Mouse (Mus musculus) midbrain, embryonic 14.5 days (tissue): ENCODE data around the gene Cdh24. TPM values are rescaled to one million over a fixed set of nuclear protein-coding genes. Genes with fewer than 3 reads are reported as not detected.

Experiments
- ATAC-seq: fragments of 200-750 bp; cut with Nextera tagmentation; 2 replicates; pipeline ENCODE4 v1.8.0; 2017; ENCODE audit warnings: moderate number of reproducible peaks, moderate library complexity; ENCODE audit not compliant: low FRiP score, low TSS enrichment
- DNase-seq: peaks from one replicate; pipeline ENCODE4 v3.0.0-alpha.2; 2015
- H3K27ac ChIP-seq: fragments of 300-500 bp; sonication (generic); replicated peaks from 2 replicates; pipeline ENCODE4 v1.5.1; 2014; ENCODE audit warnings: mild to moderate bottlenecking, low read depth, low read length, moderate library complexity
- H3K27me3 ChIP-seq: fragments of 300-500 bp; sonication (generic); 2 replicates; pipeline ENCODE4 v1.6.1; 2014; ENCODE audit warnings: low read length, control low read depth, mixed read lengths; ENCODE audit not compliant: control insufficient read depth, insufficient read depth
- H3K36me3 ChIP-seq: fragments of 300-500 bp; sonication (generic); 2 replicates; pipeline ENCODE4 v1.6.1; 2014; ENCODE audit warnings: low read length, control low read depth; ENCODE audit not compliant: control insufficient read depth, insufficient read depth
- H3K4me1 ChIP-seq: fragments of 300-500 bp; sonication (generic); 2 replicates; pipeline ENCODE4 v1.6.1; 2014; ENCODE audit warnings: mild to moderate bottlenecking, antibody characterized with exemption, low read length, control low read depth; ENCODE audit not compliant: control insufficient read depth, insufficient read depth
- H3K4me2 ChIP-seq: fragments of 300-500 bp; sonication (generic); 2 replicates; pipeline ENCODE4 v1.6.1; 2014; ENCODE audit warnings: mild to moderate bottlenecking, low read length, moderate library complexity
- H3K4me3 ChIP-seq: fragments of 300-500 bp; sonication (generic); replicated peaks from 2 replicates; pipeline ENCODE4 v1.5.1; 2014; ENCODE audit warnings: low read depth, low read length
- H3K9ac ChIP-seq: fragments of 300-500 bp; sonication (generic); replicated peaks from 2 replicates; pipeline ENCODE4 v1.6.1; 2014; ENCODE audit warnings: mild to moderate bottlenecking, low read length, moderate library complexity
- H3K9me3 ChIP-seq: fragments of 300-500 bp; sonication (generic); 2 replicates; pipeline ENCODE4 v1.6.1; 2016; ENCODE audit warnings: low read length, control low read depth, mixed read lengths; ENCODE audit not compliant: control insufficient read depth
- WGBS: fragments of 180-500 bp; shearing (Covaris S2); extraction: QIAGEN DNeasy Blood & Tissue Kit; methylation state at CpG from one replicate; pipeline ENCODE4 v1.1.7; 2014; 5-methylcytosine and 5-hydroxymethylcytosine counted together
- polyA plus RNA-seq: library from polyadenylated mRNA; unstranded; fragments of >200 nt; fragmentation: Nextera tagmentation; extraction: Ambion mirVana; gene quantifications from 2 replicates; pipeline ENCODE4 v1.2.1, GENCODE M21; 2014

Gene Cdh24
- 11.6 and 12.4 TPM in 2 replicates for polyA plus RNA-seq

DNA sequence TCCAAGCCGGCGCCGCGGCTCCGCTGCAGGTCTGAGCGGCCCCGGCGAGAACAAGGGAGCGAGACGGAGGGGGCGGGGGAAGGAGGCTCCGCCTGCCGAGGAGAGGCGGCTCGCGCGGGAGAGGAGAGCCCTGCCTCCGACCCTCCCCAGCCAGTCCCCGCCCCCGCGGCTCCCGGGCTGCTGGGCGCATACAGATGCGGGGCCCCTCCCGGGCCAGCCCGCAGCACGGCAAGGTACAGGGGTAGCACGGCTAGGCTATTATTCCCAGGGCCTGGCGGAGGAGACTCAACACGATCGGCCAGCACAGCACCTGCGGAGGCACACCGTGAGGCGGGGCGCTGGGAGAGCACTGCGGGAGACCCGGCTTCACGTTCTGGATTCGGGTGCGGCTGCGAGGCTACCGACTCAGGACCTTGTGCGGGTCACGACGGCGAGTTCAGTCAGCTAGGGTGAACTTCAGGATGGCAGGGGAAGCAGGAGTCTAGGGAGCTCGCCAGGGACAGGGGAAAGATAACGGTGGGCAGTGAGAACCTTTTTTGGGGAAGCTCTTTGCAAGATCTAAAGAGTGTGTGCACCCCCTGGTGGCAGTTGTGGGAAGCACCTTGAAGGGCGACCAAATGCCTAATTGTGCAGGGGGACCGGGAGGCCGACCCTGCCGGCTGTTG, at the start of gene Cdh24:
Cdh24 (minus strand) TSS at position 60 of the 665 bp plus-strand sequence.
- WGBS, result 1% methylated on average over 50 of the region's 52 CpGs
- H3K36me3 ChIP-seq, result peaks cover 74% of the 10 kb centered on the region

DNA sequence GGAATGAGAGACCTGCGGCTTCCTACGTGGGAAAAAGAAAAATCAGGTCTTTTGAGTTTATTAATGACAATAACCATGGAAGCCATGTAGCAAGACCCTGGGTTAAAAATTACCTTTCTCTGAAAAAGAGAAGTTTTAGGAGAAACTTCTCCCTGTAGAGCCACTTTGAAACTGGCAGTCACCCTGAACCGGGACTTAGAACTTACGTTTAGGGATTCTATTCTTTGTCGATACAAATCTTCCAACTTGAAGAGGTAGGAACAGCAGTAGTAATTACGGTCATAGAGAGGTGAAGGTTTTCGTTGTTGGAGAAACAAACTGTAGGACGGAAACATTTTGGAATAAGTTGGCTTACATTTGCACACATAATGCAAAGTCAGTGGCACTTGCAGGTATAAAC, 46.1 kb upstream of the Cdh24 start:
- DNase-seq, result no peak
- H3K27ac ChIP-seq, result no peak overlapping the region
- H3K9me3 ChIP-seq, result no peaks in the 10 kb centered on the region
- peaks cover 21% of the 10 kb centered on the region for H3K4me1 ChIP-seq
- WGBS, result 8% methylated on average over 8 of the region's 8 CpGs
- peak overlapping the region; percentile 49 for H3K9ac ChIP-seq
- no peaks in the 10 kb centered on the region for H3K27me3 ChIP-seq
- H3K36me3 ChIP-seq, result peaks cover 34% of the 10 kb centered on the region
- ATAC-seq, result no peak
- peak overlapping the region; percentile 50 for H3K4me3 ChIP-seq
- H3K4me2 ChIP-seq, result peak overlapping the region; percentile 57

More for the DNA sequence above, at the start of gene Cdh24:
- ATAC-seq (peak; percentile 93), DNase-seq (peak; percentile 96)
- Histone ChIP-seq H3K4me2 (peak within 1 kb of the TSS; percentile 93), H3K27me3 (no peaks in the 10 kb centered on the region), H3K9ac (peak within 1 kb of the TSS; percentile 96), H3K27ac (peak within 1 kb of the TSS; percentile 90), H3K4me1 (peaks cover 13% of the 10 kb centered on the region), H3K9me3 (no peaks in the 10 kb centered on the region), H3K4me3 (peak within 1 kb of the TSS; percentile 80)

DNA sequence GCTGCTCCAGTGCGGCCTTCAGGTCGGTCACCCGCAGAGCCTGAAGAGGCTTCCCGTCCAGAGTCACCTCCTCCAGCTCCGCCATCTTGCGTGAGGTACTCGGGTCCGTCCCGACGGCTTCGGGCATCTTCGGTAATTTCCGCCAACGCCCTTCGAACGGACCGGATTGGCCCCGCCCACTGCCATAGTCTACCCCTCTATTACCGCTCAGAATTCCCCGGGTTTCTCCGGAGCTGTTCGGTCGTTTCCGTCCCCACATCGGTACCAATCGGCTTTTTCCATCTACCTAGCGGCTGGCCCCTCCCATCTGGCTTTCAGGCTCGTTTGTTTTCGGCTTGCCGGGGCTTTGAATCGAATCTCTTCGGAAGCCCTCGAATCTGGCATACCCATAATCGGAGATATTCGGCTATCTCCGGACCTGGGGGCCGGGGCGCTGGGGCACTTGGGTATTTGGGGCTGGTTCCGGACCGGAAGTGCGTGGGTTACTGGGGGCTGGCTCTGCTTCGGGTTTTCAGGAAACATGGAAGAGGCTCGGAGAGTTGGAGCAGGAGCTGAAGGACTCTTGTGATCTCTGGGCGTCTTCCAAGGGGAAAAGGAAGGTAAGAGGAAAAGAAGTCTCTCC, 45.5 kb upstream of the Cdh24 start, which contains the start of gene Acin1:
Acin1 (minus strand) TSS at position 410 of the 622 bp plus-strand sequence.
- DNase-seq (peak; percentile 100), ATAC-seq (peak; percentile 98)
- peak within 1 kb of the TSS; percentile 79 for H3K4me2 ChIP-seq
- peak within 1 kb of the TSS; percentile 88 for H3K9ac ChIP-seq
- H3K4me3 ChIP-seq, result peak within 1 kb of the TSS; percentile 80
- WGBS, result under 1% methylated on average over 44 of the region's 44 CpGs
- H3K27ac ChIP-seq, result peak within 1 kb of the TSS; percentile 95
- H3K4me1 ChIP-seq, result peaks cover 21% of the 10 kb centered on the region
- H3K9me3 ChIP-seq, result no peaks in the 10 kb centered on the region
- H3K36me3 ChIP-seq, result peaks cover 41% of the 10 kb centered on the region
- no peaks in the 10 kb centered on the region for H3K27me3 ChIP-seq

DNA sequence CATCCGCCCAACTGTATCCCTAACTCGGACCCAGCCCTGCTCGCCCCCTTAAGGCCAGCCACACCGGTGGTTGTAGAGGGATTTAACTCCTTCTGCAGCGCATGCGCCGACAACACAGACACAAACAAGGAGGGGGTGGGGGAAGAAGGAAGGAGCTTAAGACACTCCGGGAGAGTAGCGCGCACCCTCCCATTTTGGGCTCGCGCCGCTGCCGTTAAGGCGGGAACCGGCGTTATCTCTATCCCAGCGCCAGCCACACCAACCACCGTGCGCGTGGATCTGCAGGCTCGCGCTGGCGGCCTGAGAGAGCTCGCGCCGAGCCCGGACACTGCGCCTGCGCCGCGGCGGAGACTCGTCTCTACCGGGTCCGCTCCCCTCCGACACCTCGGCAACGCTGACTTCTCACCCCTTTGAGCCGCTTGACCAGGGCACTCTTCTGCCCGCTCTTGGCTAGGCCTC, 44.9 kb upstream of the Cdh24 start, which contains the start of gene 1700123O20Rik:
1700123O20Rik (plus strand) TSS at position 154 of the 459 bp plus-strand sequence.
- Histone ChIP-seq H3K4me1 (peaks cover 21% of the 10 kb centered on the region), H3K4me2 (peak within 1 kb of the TSS; percentile 79), H3K9ac (peak within 1 kb of the TSS; percentile 88), H3K27ac (peak within 1 kb of the TSS; percentile 95), H3K27me3 (no peaks in the 10 kb centered on the region), H3K36me3 (peaks cover 41% of the 10 kb centered on the region), H3K9me3 (no peaks in the 10 kb centered on the region), H3K4me3 (peak within 1 kb of the TSS; percentile 80)
- WGBS, result under 1% methylated on average over 41 of the region's 41 CpGs
- peak; percentile 91 for DNase-seq
- peak; percentile 74 for ATAC-seq

DNA sequence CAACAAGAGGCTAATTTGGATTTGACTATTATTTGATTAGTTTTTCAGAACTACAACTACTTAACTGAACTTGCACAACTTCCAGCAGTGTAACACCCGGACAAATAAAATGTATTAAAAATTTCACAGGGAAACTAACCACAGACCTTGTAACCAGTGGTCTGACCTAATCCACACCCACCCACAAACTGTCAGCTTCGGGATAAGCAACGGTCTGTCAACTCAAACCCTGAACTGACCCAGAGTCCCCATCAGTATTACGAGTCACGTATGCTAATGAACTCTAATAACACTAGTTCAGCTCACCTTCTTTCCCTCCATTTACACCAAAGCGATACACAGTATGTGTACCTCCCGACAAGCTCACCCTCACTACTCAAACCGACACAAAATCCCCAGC, 44.3 kb upstream of the Cdh24 start:
- Histone ChIP-seq H3K4me2 (peak overlapping the region; percentile 79), H3K9me3 (no peaks in the 10 kb centered on the region), H3K4me3 (peak overlapping the region; percentile 80), H3K27me3 (no peaks in the 10 kb centered on the region), H3K9ac (peak overlapping the region; percentile 88), H3K27ac (peak overlapping the region; percentile 95), H3K4me1 (peaks cover 21% of the 10 kb centered on the region), H3K36me3 (peaks cover 40% of the 10 kb centered on the region)
- ATAC-seq, result no peak
- no peak for DNase-seq
- 15% methylated on average over 8 of the region's 8 CpGs for WGBS

DNA sequence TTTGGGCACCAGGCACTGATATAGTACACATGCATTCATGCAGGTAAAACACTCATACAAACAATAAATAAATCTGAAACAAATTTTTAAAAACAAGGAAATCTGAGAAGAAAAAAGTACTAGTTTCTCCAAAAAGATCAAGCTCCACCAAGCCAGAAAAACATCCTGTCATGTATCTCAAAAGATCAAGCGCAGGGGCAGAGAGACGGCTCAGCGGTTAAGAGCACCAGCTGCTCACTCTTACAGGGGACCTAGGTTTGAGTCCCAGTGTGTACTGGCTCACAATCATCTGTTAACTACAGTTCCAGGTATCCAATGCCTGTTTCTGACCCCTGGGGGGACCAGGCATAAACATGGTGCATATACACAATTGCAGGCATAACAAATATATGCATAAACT, 41.2 kb upstream of the Cdh24 start:
- H3K27me3 ChIP-seq, result no peaks in the 10 kb centered on the region
- no peak overlapping the region for H3K27ac ChIP-seq
- H3K36me3 ChIP-seq, result peaks cover 49% of the 10 kb centered on the region
- ATAC-seq, result no peak
- DNase-seq, result no peak
- H3K4me2 ChIP-seq, result no peak overlapping the region
- no peaks in the 10 kb centered on the region for H3K9me3 ChIP-seq
- H3K4me1 ChIP-seq, result peaks cover 11% of the 10 kb centered on the region
- WGBS, result 90% methylated on average over 3 of the region's 3 CpGs
- no peak overlapping the region for H3K4me3 ChIP-seq
- H3K9ac ChIP-seq, result no peak overlapping the region

DNA sequence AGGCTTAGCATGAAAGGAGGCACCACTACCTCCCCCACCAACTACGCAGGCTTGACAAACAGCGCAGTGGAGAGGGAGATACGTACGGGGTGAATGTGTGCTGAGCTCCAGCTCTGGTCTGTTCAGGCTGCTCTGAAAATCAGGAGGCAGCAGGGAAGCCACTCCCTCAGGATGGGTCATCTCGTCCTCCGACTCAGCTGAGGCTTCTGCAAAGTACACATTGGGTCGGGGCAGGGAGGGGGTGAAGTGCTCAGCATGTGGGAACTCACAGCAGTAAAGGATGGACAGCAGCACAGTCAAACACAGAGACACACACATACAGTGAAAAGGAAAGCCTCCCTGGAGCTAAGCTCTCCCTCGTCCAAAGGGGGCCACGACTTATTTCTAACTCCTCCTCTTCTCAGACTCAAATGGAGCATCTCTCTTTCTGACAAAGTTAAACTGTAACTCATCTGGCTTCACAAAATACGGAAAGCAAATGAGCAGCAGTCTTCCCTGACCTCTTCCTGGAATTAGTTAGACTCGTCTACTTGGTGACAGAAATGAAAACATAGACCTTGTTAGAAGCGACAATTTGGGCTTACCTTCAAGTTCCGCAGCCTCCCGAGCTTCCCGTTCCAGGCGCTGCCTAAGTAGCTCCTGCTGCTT, 37.6 kb upstream of the Cdh24 start:
- peaks cover 78% of the 10 kb centered on the region for H3K36me3 ChIP-seq
- no peak for ATAC-seq

DNA sequence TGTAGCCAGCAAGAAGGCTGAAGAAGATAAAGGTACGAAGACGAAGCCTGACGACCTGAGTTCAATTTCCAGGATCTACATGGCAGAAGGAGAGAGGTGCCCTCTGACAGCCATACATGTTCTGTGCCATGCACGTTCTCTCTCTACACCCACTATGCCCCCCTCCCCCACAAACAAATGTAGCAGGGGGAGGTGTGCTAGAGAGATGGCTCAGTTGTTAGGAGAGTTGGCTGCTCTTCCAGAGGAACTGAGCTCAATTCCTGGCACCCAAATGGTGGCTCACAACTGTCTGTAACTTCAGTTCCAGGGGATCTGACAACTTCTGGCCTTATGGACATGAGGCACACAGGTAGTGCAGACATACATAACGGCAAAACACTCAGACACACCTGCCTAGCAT, 35.1 kb upstream of the Cdh24 start:
- Histone ChIP-seq H3K27ac (no peak overlapping the region), H3K4me1 (no peaks in the 10 kb centered on the region), H3K4me3 (no peak overlapping the region), H3K9ac (no peak overlapping the region), H3K4me2 (no peak overlapping the region), H3K27me3 (no peaks in the 10 kb centered on the region), H3K36me3 (peaks cover 70% of the 10 kb centered on the region), H3K9me3 (no peaks in the 10 kb centered on the region)
- 91% methylated on average over 5 of the region's 5 CpGs for WGBS
- ATAC-seq, result no peak
- no peak for DNase-seq

More for the DNA sequence above, 37.6 kb upstream of the Cdh24 start:
- Histone ChIP-seq H3K9me3 (no peaks in the 10 kb centered on the region), H3K27me3 (no peaks in the 10 kb centered on the region), H3K4me1 (no peaks in the 10 kb centered on the region; the same call in 1 of the 2 replicates), H3K9ac (no peak overlapping the region), H3K4me3 (no peak overlapping the region), H3K4me2 (no peak overlapping the region), H3K27ac (no peak overlapping the region)
- 89% methylated on average over 16 of the region's 16 CpGs for WGBS
- DNase-seq, result no peak
